Mouse (Mus musculus) CH12.LX (cell line): ENCODE measurements around the gene Amdhd1.

Experiments
- CTCF ChIP-seq, 2 experiments: IDR thresholded peaks in 1 of 2; conservative IDR thresholded peaks in 1 of 2; 2 replicates each; pipeline ENCODE4 v1.5.1; 2011 to 2012; ENCODE audit warnings: low read depth in 2 of 2, low read length in 2 of 2, improper control_type of control experiment in 1 of 2, inconsistent platforms in 1 of 2, mild to moderate bottlenecking in 1 of 2, moderate library complexity in 1 of 2
- ETS1 ChIP-seq: conservative IDR thresholded peaks from 2 replicates; pipeline ENCODE4 v1.6.1; 2012; ENCODE audit warnings: low read depth, mild to moderate bottlenecking, inconsistent platforms, low read length, improper control_type of control experiment, moderate library complexity
- KAT2A ChIP-seq: IDR thresholded peaks from 2 replicates; pipeline ENCODE4 v1.6.1; 2012; ENCODE audit warnings: low read length, improper control_type of control experiment, inconsistent platforms; ENCODE audit not compliant: insufficient replicate concordance
- POLR2A ChIP-seq: IDR thresholded peaks from 2 replicates; pipeline ENCODE4 v1.6.1; 2011; ENCODE audit warnings: low read depth, mild to moderate bottlenecking, improper control_type of control experiment, low read length
- ZKSCAN1 ChIP-seq: IDR thresholded peaks from 2 replicates; pipeline ENCODE4 v1.6.1; 2012; ENCODE audit warnings: low read depth, inconsistent platforms, low read length, improper control_type of control experiment, borderline replicate concordance
- ZNF384 ChIP-seq: IDR thresholded peaks from 2 replicates; pipeline ENCODE4 v1.6.1; 2012; ENCODE audit warnings: low read depth, low read length, improper control_type of control experiment, inconsistent platforms

- TF ChIP-seq POLR2A (no peak), CTCF (conservative IDR thresholded peaks at IDR 0.05 in 1 of 2, IDR thresholded peaks at IDR 0.05 in 1 of 2; ENCODE audit: low read depth in 2 of 2, low read length in 2 of 2) (no peak), ZNF384 (no peak), ETS1 (no peak), KAT2A (no peak), ZKSCAN1 (no peak)
Observed at GRCm38 (mm10) chr10:93520994-93521393, 18.8 kb downstream of the Amdhd1 start.
